Mouse (Mus musculus): ENCODE results near the gene Gm44502. TPM values are rescaled to one million over a fixed set of nuclear protein-coding genes. Genes with fewer than 3 reads are reported as not detected.

Gm44502 gene
- polyA plus RNA-seq, 1 experiment, result 0.08 TPM

DNA sequence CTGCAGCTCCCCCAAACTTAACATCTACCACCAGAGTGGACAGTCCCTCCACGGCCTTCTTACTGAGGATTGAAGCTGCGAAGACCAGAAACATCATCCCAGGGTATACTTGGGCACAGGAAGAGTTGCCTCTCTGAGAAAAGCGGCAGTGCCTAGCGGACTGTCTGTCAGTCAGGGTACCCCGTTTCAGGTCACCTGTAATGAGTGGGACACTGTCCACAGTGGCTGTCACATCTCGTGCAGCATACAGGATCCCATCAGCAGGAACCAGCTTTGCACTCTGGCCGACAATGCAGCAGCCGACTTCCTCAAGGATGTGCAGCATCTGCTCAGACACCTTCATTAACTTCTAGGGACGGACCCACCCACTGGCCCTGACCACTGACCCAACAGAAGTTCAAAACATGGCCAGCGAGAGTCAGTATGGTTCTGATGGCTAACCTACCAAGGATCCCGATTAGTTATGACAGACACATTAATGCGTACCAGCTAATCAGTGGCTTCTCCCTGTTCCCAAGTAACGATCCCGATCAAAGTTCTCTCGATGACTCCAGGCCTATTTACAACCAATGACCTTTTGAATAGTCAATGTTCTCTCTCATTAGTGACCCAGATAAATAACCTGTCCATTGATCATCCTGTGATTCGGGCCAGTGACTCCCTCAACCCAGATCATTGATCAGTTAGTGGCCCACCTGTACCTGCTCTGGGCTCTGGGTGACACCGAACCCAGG is 54.5 kb downstream of the Gm44502 start:
- no peaks in the 10 kb centered on the region for H3K9me3 ChIP-seq (ENCODE audit: control insufficient read depth, low read length)
- no peak overlapping the region for H3K4me3 ChIP-seq (replicated peaks)
- H3K36me3 ChIP-seq (ENCODE audit: control insufficient read depth), result peaks cover 33% of the 10 kb centered on the region
- H3K27me3 ChIP-seq (ENCODE audit: control insufficient read depth), result peaks cover 39% of the 10 kb centered on the region
- H3K4me1 ChIP-seq (ENCODE audit: control insufficient read depth), result peaks cover 65% of the 10 kb centered on the region
- no peak for TF ChIP-seq TAL1 (IDR thresholded peaks at IDR 0.05; ENCODE audit: low read length)
- no peak for TF ChIP-seq GATA1 (IDR thresholded peaks at IDR 0.05; ENCODE audit: low read length)

DNA sequence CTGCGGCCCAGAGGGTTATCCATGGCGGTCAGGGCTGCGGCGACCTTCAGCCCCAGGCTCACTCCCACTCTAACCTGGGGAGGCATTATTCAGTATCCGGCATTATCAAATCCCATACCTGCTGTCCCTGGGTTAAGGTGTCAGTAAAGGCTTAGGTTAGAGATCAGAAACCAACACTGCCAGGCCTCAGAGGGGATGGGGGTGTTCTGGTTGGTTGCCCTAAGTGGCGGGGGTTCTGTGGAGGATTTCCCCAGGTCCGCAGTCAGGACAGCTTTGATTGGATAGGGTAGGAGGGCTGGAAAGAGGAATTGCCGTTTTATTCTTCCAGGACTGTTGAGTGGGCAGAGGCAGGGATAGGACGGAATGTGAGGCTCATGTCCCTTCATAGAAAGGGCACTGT is 55.2 kb downstream of the Gm44502 start:
- no peaks in the 10 kb centered on the region for H3K9me3 ChIP-seq (ENCODE audit: control insufficient read depth, low read length)
- peak overlapping the region; percentile 82 for H3K4me3 ChIP-seq (replicated peaks)
- H3K36me3 ChIP-seq (ENCODE audit: control insufficient read depth), result peaks cover 39% of the 10 kb centered on the region
- peaks cover 35% of the 10 kb centered on the region for H3K27me3 ChIP-seq (ENCODE audit: control insufficient read depth)
- TF ChIP-seq GATA1 (IDR thresholded peaks at IDR 0.05; ENCODE audit: low read length) (no peak), TAL1 (IDR thresholded peaks at IDR 0.05; ENCODE audit: low read length) (no peak)
- H3K4me1 ChIP-seq (ENCODE audit: control insufficient read depth), result peaks cover 66% of the 10 kb centered on the region

DNA sequence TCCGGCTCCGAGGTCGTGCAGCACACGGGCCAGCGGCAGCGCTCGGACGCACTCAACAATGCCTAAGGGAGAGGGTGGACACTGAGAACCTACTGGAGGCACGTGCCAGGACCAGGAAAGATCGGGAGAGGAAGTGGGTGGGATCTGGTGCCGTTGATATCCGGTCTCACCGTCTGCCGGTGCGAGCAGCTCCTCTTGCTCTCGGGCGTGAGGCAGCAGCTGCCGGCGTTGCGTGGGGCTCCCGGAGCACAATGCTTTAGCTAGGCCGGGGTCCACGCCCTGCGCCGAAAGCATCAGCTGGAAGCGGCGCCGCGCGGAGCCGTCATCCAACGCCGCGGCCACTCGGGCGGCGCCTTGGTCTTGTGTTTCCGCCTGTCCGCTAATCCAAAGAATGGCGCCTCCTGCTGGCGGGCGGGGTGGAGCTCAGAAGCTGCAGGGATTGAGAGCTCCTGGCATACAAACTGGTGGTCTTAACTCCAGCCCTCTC is 55.7 kb downstream of the Gm44502 start, which contains the start of gene Sco2:
Gene Sco2 (minus strand): TSS at position 85 of the 487 bp plus-strand sequence.
- H3K4me1 ChIP-seq (ENCODE audit: control insufficient read depth), result peaks cover 60% of the 10 kb centered on the region
- TF ChIP-seq GATA1 (IDR thresholded peaks at IDR 0.05; ENCODE audit: low read length) (no peak), TAL1 (IDR thresholded peaks at IDR 0.05; ENCODE audit: low read length) (no peak)
- peak within 1 kb of the TSS; percentile 82 for H3K4me3 ChIP-seq (replicated peaks)
- peaks cover 45% of the 10 kb centered on the region for H3K36me3 ChIP-seq (ENCODE audit: control insufficient read depth)
- no peaks in the 10 kb centered on the region for H3K9me3 ChIP-seq (ENCODE audit: control insufficient read depth, low read length)
- H3K27me3 ChIP-seq (ENCODE audit: control insufficient read depth), result peaks cover 29% of the 10 kb centered on the region

DNA sequence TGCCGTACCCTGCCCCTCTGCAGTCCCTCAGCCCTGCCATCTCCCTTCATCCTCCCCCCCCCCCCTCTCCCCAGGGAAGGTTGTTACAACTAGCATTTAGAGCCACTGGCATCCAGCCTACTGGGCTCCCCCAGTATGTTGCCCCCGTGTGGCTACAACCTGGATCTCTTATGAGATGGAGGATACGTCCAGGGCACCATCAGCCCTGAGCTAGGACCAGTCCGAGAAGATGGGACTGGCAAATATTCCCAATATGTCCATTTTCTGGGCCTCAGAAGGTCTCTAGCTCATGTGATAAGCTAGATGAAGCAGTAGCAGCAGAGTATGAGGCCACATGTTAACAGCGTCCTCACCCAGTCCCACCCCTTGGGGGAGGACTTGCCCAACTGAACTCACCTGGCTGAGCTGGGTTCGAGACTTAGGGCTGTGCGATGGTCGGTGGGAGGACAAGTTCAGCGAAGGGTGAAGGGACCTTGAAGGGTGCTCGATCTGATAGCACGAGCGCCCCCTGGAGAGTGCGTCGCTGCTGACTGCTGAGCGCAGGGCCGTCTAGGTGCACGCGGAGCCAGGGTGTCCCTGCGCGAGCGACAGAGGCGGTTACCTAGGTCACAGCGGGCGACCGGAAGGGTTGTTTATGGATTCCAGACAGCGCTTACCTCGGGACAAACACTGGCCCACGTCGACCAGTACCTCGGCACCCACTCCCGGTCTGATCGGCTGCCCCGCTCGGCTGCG is 56.3 kb downstream of the Gm44502 start:
- TF ChIP-seq TAL1 (IDR thresholded peaks at IDR 0.05; ENCODE audit: low read length), result no peak
- peak; percentile 52; the same call in 1 of the 2 replicates for TF ChIP-seq GATA1 (IDR thresholded peaks at IDR 0.05; ENCODE audit: low read length)
- H3K27me3 ChIP-seq (ENCODE audit: control insufficient read depth), result peaks cover 23% of the 10 kb centered on the region
- H3K36me3 ChIP-seq (ENCODE audit: control insufficient read depth), result peaks cover 51% of the 10 kb centered on the region
- peak overlapping the region; percentile 82 for H3K4me3 ChIP-seq (replicated peaks)
- H3K9me3 ChIP-seq (ENCODE audit: control insufficient read depth, low read length), result no peaks in the 10 kb centered on the region
- H3K4me1 ChIP-seq (ENCODE audit: control insufficient read depth), result peaks cover 54% of the 10 kb centered on the region

DNA sequence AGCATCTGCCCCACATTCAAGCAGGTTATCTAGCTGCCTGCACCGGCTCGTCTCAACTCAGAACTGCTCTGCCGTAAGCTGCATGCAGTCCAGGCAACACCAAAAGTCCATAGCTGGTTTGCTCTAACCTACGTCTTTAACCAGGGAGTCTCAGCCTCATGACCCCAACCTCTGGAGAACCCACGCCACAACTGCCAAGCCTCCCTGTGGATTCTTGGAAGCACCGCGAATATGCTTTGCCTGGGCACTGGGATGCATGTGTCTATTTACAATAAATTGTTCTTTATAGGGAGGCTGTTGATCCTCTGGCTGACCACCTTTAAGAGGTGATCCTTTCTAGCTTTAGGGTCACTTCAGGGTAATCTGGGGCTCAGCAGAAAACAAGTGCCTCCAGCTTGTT is 57.0 kb downstream of the Gm44502 start:
- H3K27me3 ChIP-seq (ENCODE audit: control insufficient read depth), result peaks cover 17% of the 10 kb centered on the region
- H3K4me1 ChIP-seq (ENCODE audit: control insufficient read depth), result peaks cover 51% of the 10 kb centered on the region
- H3K4me3 ChIP-seq (replicated peaks), result peak overlapping the region; percentile 82
- H3K36me3 ChIP-seq (ENCODE audit: control insufficient read depth), result peaks cover 57% of the 10 kb centered on the region
- no peak for TF ChIP-seq GATA1 (IDR thresholded peaks at IDR 0.05; ENCODE audit: low read length)
- TF ChIP-seq TAL1 (IDR thresholded peaks at IDR 0.05; ENCODE audit: low read length), result no peak
- no peaks in the 10 kb centered on the region for H3K9me3 ChIP-seq (ENCODE audit: control insufficient read depth, low read length)

DNA sequence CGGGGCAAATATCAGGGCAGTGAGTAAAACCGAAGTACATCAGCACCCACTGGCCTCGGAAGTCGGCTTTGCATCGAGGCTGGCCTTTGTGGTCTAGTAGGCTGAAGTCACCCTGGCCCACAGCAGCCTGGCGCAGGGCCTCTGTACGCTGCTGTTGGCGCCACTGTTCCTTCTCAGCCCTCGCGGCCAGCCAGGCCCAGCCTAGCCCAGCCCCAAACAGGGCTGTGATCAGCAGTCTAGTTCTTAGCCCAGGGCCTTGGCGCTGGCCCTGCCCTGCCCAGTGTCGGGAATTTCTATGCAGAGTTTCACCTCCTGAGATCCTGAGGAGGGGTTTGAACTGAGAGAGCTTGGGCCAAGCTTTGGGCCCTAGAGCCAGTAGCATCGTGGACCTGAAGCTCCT is 57.4 kb downstream of the Gm44502 start:
- Histone ChIP-seq H3K36me3 (ENCODE audit: control insufficient read depth) (peaks cover 62% of the 10 kb centered on the region), H3K4me3 (replicated peaks) (no peak overlapping the region), H3K27me3 (ENCODE audit: control insufficient read depth) (peaks cover 12% of the 10 kb centered on the region), H3K9me3 (ENCODE audit: control insufficient read depth, low read length) (no peaks in the 10 kb centered on the region), H3K4me1 (ENCODE audit: control insufficient read depth) (peaks cover 48% of the 10 kb centered on the region)
- TF ChIP-seq TAL1 (IDR thresholded peaks at IDR 0.05; ENCODE audit: low read length) (no peak), GATA1 (IDR thresholded peaks at IDR 0.05; ENCODE audit: low read length) (no peak)

Other genes with a start within 250 kb of the Gm44502 start
- gene Plxnb2, start 248.9 kb downstream of the Gm44502 start, polyA plus RNA-seq (2012), result 0.86 and 1.1 TPM in 2 replicates
- gene Dennd6b, start 233.2 kb downstream of the Gm44502 start, polyA plus RNA-seq (2012), result 0.62 and 0.88 TPM in 2 replicates
- gene Ppp6r2, start 218.1 kb downstream of the Gm44502 start, polyA plus RNA-seq (2012), result 9.5 and 14.5 TPM in 2 replicates
- gene Sbf1, start 114.4 kb downstream of the Gm44502 start, polyA plus RNA-seq (2012), result 28.7 and 42.5 TPM in 2 replicates
- 0.27 and 0.53 TPM in 2 replicates for gene Adm2, start 107.0 kb downstream of the Gm44502 start, polyA plus RNA-seq (2012)
- gene Miox, start 95.3 kb downstream of the Gm44502 start, polyA plus RNA-seq (2012), result not detected in 2 replicates
- gene Lmf2, start 74.0 kb downstream of the Gm44502 start, polyA plus RNA-seq (2012), result 29.8 and 31.5 TPM in 2 replicates
- gene Ncaph2, start 74.0 kb downstream of the Gm44502 start, polyA plus RNA-seq (2012), result 17.1 and 19.8 TPM in 2 replicates
- 0.47 and 0.81 TPM in 2 replicates for gene Sco2, start 55.9 kb downstream of the Gm44502 start, polyA plus RNA-seq (2012)
- gene Tymp, start 52.7 kb downstream of the Gm44502 start, polyA plus RNA-seq (2012), result 0.16 and 0.17 TPM in 2 replicates
- 0.44 and 0.65 TPM in 2 replicates for gene Odf3b, start 50.4 kb downstream of the Gm44502 start, polyA plus RNA-seq (2012)
- not detected in 2 replicates for gene Klhdc7b, start 44.8 kb downstream of the Gm44502 start, polyA plus RNA-seq (2012)
- gene Syce3, start 19.2 kb downstream of the Gm44502 start, polyA plus RNA-seq (2012), result not detected in 2 replicates
- gene Cpt1b, start 3.8 kb downstream of the Gm44502 start, polyA plus RNA-seq (2012), result 0.08 TPM in 1 of 2 replicates, not detected in the other
- gene C730034F03Rik, start 107 bp downstream of the Gm44502 start, polyA plus RNA-seq (2012), result 0.03 and 0.05 TPM in 2 replicates
- gene Chkb, start 212 bp upstream of the Gm44502 start, polyA plus RNA-seq (2012), result 19.2 and 20.4 TPM in 2 replicates
- not detected in 2 replicates for gene Mapk8ip2, start 24.2 kb upstream of the Gm44502 start, polyA plus RNA-seq (2012)
- gene Arsa, start 47.7 kb upstream of the Gm44502 start, polyA plus RNA-seq (2012), result 0.30 and 0.59 TPM in 2 replicates
- 0.08 and 0.16 TPM in 2 replicates for gene Shank3, start 69.9 kb upstream of the Gm44502 start, polyA plus RNA-seq (2012)
- not detected in 2 replicates for gene Acr, start 138.6 kb upstream of the Gm44502 start, polyA plus RNA-seq (2012)
- 0.17 and 0.28 TPM in 2 replicates for gene Rabl2, start 162.2 kb upstream of the Gm44502 start, polyA plus RNA-seq (2012)